Mouse (Mus musculus) liver, embryonic 18 days (tissue): ENCODE measurements around the gene Cpa5. TPM values are rescaled to one million over a fixed set of nuclear protein-coding genes. Genes with fewer than 3 reads are reported as not detected.

ENCODE experiments used
- polyA plus RNA-seq: library from polyadenylated mRNA; depleted of rRNA; stranded (reverse); fragments of >200 nt; gene quantifications from 2 replicates; pipeline ENCODE4 v1.2.3, GENCODE M21; 2012; rRNA removed

Cpa5 gene
- 0.01 and 0.02 TPM in 2 replicates for polyA plus RNA-seq

GRCm38 (mm10) chr6:30610710-30611109 lies at the start of gene Cpa5:
TSS of gene Cpa5 (plus strand) at chr6:30611010.

GRCm38 (mm10) chr6:30568069-30568468 lies 42.7 kb upstream of the Cpa5 start, which contains the start of gene Cpa4:
TSS of gene Cpa4 (plus strand) at chr6:30568369.

GRCm38 (mm10) chr6:30638674-30639268 lies 28.0 kb downstream of the Cpa5 start, which contains the start of gene Cpa1:
TSS of gene Cpa1 (plus strand) at chr6:30639218.

Other genes starting within 250 kb of the Cpa5 start
- 9.0 and 9.6 TPM in 2 replicates for gene Zc3hc1, start 220.0 kb upstream of the Cpa5 start, polyA plus RNA-seq
- gene Klhdc10, start 209.1 kb upstream of the Cpa5 start, polyA plus RNA-seq = 13.7 and 15.4 TPM in 2 replicates
- gene Tmem209, start 101.2 kb upstream of the Cpa5 start, polyA plus RNA-seq = 12.7 and 14.7 TPM in 2 replicates
- 0.02 and 0.04 TPM in 2 replicates for gene Ssmem1, start 101.2 kb upstream of the Cpa5 start, polyA plus RNA-seq
- 0.21 and 0.60 TPM in 2 replicates for gene Cpa2, start 69.4 kb upstream of the Cpa5 start, polyA plus RNA-seq
- gene Cpa4, start 42.6 kb upstream of the Cpa5 start, polyA plus RNA-seq = 0.02 and 0.05 TPM in 2 replicates
- gene Cpa1, start 28.2 kb downstream of the Cpa5 start, polyA plus RNA-seq = 0.50 and 2.3 TPM in 2 replicates
- 2.9 and 3.2 TPM in 2 replicates for gene Cep41, start 82.7 kb downstream of the Cpa5 start, polyA plus RNA-seq
- gene Mest, start 112.5 kb downstream of the Cpa5 start, polyA plus RNA-seq = 109 and 241 TPM in 2 replicates